Mouse (Mus musculus): ENCODE measurements around the gene Als2cr12. TPM values are rescaled to one million over a fixed set of nuclear protein-coding genes. Genes with fewer than 3 reads are reported as not detected.
"Not testable (repeated sequence)": the region's sequence is repeated elsewhere in the genome, so short reads cannot be mapped to it uniquely, and the experiment has no call there.

The Als2cr12 gene
- polyA plus RNA-seq, 1 experiment: 0.47 TPM

- Histone ChIP-seq H3K4me3 (ENCODE audit: low read depth, low read length) (peak overlapping the region; percentile 93), H3K27me3 (ENCODE audit: control insufficient read depth, insufficient read depth, low read length) (no peaks in the 10 kb centered on the region), H3K36me3 (ENCODE audit: control insufficient read depth, insufficient read depth, low read length) (peaks cover 32% of the 10 kb centered on the region), H3K4me1 (ENCODE audit: control insufficient read depth, insufficient read depth, insufficient read length, low read length) (peaks cover under 1% of the 10 kb centered on the region; the same call in 1 of the 2 replicates), H3K27ac (ENCODE audit: insufficient read depth, low read depth, low read length) (peak overlapping the region; percentile 97)
- no peak for TF ChIP-seq CTCF (IDR thresholded peaks at IDR 0.05; ENCODE audit: extremely low read depth, insufficient read length, insufficient replicate concordance, low read depth, low read length)
- no peak for TF ChIP-seq POLR2A (IDR thresholded peaks at IDR 0.05; ENCODE audit: low read depth, low read length)
- WGBS: 8% methylated on average over 4 of the region's 4 CpGs
Measured at GRCm38 (mm10) chr1:58713893-58714231, 18.1 kb upstream of the Als2cr12 start.

GRCm38 (mm10) chr1:58713081-58713892 lies 17.5 kb upstream of the Als2cr12 start:
- TF ChIP-seq CTCF (IDR thresholded peaks at IDR 0.05; ENCODE audit: extremely low read depth, insufficient read length, insufficient replicate concordance, low read depth, low read length) (peak; percentile 32; the same call in 1 of the 2 replicates), POLR2A (IDR thresholded peaks at IDR 0.05; ENCODE audit: low read depth, low read length) (no peak; the same call in none of the 2 replicates)
- peaks cover 29% of the 10 kb centered on the region for H3K36me3 ChIP-seq (ENCODE audit: control insufficient read depth, insufficient read depth, low read length)
- peak overlapping the region; percentile 93 for H3K4me3 ChIP-seq (ENCODE audit: low read depth, low read length)
- no peaks in the 10 kb centered on the region; the same call in 1 of the 2 replicates for H3K4me1 ChIP-seq (ENCODE audit: control insufficient read depth, insufficient read depth, insufficient read length, low read length)
- H3K27ac ChIP-seq (ENCODE audit: insufficient read depth, low read depth, low read length): peak overlapping the region; percentile 97
- no peaks in the 10 kb centered on the region for H3K27me3 ChIP-seq (ENCODE audit: control insufficient read depth, insufficient read depth, low read length)
- 4% methylated on average over 31 of the region's 31 CpGs for whole genome bisulfite sequencing

DNA sequence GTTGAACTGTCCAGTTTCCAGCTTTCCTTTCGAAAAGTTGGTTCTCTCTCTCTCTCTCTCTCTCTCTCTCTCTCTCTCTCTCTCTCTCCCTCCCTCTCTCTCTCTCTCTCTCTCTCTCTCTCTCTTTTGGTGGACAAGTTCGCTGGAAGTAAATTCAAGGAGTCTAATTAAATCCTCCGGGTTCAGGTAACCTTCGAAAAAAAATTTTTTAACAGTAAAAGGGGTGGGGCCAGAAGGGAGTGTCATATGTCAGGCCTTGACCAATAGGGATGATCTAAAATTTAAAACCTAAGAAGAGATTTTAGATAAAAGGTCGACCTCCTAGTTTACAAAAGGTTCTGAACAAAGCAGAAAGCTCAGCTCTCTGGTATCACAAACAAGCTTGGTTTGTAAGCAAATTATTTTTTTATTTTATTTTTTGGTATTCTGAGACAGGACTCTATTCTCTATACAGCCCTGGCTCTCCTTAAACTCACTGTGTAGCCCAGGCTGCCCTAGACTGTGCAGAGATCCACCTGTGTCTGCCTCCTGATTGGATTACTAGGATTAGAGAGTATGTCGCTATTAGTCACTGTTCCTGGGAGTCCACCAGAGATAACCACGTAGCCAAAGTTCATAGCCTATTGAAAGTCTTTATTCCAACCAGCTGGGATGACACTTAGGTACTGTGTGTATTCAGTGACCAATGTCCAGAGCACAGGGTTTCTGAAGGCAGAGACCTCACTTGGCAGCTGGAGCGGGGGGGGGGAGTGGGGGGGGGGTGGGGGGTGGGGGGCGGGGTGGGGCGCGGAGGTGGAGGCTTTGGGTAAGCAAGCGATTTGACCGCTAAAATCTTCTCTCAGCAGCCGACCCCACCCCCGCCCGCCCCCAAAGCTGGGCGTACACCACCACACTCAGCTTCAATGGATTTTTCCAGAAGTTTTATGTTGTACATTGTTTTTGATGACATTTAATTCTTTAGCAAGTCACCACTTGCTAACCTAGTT lies 16.6 kb upstream of the Als2cr12 start:
- H3K27me3 ChIP-seq (ENCODE audit: control insufficient read depth, insufficient read depth, low read length): no peaks in the 10 kb centered on the region

GRCm38 (mm10) chr1:58711365-58712016 lies 15.7 kb upstream of the Als2cr12 start, which contains the start of gene Cflar:
TSS of gene Cflar (plus strand) at chr1:58711508.
- TF ChIP-seq CTCF (IDR thresholded peaks at IDR 0.05; ENCODE audit: extremely low read depth, insufficient read length, insufficient replicate concordance, low read depth, low read length): no peak
- TF ChIP-seq POLR2A (IDR thresholded peaks at IDR 0.05; ENCODE audit: low read depth, low read length): peak; percentile 86
- Histone ChIP-seq H3K36me3 (ENCODE audit: control insufficient read depth, insufficient read depth, low read length) (peaks cover 21% of the 10 kb centered on the region), H3K27me3 (ENCODE audit: control insufficient read depth, insufficient read depth, low read length) (no peaks in the 10 kb centered on the region), H3K4me1 (ENCODE audit: control insufficient read depth, insufficient read depth, insufficient read length, low read length) (no peaks in the 10 kb centered on the region; the same call in 1 of the 2 replicates), H3K4me3 (ENCODE audit: low read depth, low read length) (peak within 1 kb of the TSS; percentile 91), H3K27ac (ENCODE audit: insufficient read depth, low read depth, low read length) (peak within 1 kb of the TSS; percentile 100)
- WGBS: under 1% methylated on average over 45 of the region's 45 CpGs

More for the DNA sequence above, 16.6 kb upstream of the Als2cr12 start:
- under 1% methylated on average over 16 of the region's 17 CpGs for WGBS
- Histone ChIP-seq H3K4me3 (ENCODE audit: low read depth, low read length) (peak overlapping the region; percentile 91), H3K4me1 (ENCODE audit: control insufficient read depth, insufficient read depth, insufficient read length, low read length) (no peaks in the 10 kb centered on the region; the same call in 1 of the 2 replicates), H3K27ac (ENCODE audit: insufficient read depth, low read depth, low read length) (peak overlapping the region; percentile 100), H3K36me3 (ENCODE audit: control insufficient read depth, insufficient read depth, low read length) (peaks cover 24% of the 10 kb centered on the region)
- TF ChIP-seq CTCF (IDR thresholded peaks at IDR 0.05; ENCODE audit: extremely low read depth, insufficient read length, insufficient replicate concordance, low read depth, low read length) (no peak), POLR2A (IDR thresholded peaks at IDR 0.05; ENCODE audit: low read depth, low read length) (peak; percentile 39; the same call in 1 of the 2 replicates)

- Histone ChIP-seq H3K4me1 (ENCODE audit: control insufficient read depth, insufficient read depth, insufficient read length, low read length) (no peaks in the 10 kb centered on the region), H3K27ac (ENCODE audit: insufficient read depth, low read depth, low read length) (peak overlapping the region; percentile 100), H3K27me3 (ENCODE audit: control insufficient read depth, insufficient read depth, low read length) (no peaks in the 10 kb centered on the region), H3K4me3 (ENCODE audit: low read depth, low read length) (peak overlapping the region; percentile 91), H3K36me3 (ENCODE audit: control insufficient read depth, insufficient read depth, low read length) (peaks cover 15% of the 10 kb centered on the region)
- TF ChIP-seq CTCF (IDR thresholded peaks at IDR 0.05; ENCODE audit: extremely low read depth, insufficient read length, insufficient replicate concordance, low read depth, low read length): no peak
- TF ChIP-seq POLR2A (IDR thresholded peaks at IDR 0.05; ENCODE audit: low read depth, low read length): no peak
- 12% methylated on average over 10 of the region's 10 CpGs for WGBS
Measured at GRCm38 (mm10) chr1:58710711-58711364, 15.0 kb upstream of the Als2cr12 start.

GRCm38 (mm10) chr1:58710043-58710442 lies 14.3 kb upstream of the Als2cr12 start:
- WGBS: 87% methylated on average over 1 of the region's 1 CpGs
- H3K27me3 ChIP-seq (ENCODE audit: control insufficient read depth, insufficient read depth, low read length); H3K27ac ChIP-seq (ENCODE audit: insufficient read depth, low read depth, low read length); H3K4me1 ChIP-seq (ENCODE audit: control insufficient read depth, insufficient read depth, insufficient read length, low read length); H3K4me3 ChIP-seq (ENCODE audit: low read depth, low read length); H3K36me3 ChIP-seq (ENCODE audit: control insufficient read depth, insufficient read depth, low read length): not testable (repeated sequence)

- H3K4me1 ChIP-seq (ENCODE audit: control insufficient read depth, insufficient read depth, insufficient read length, low read length); H3K36me3 ChIP-seq (ENCODE audit: control insufficient read depth, insufficient read depth, low read length); H3K27me3 ChIP-seq (ENCODE audit: control insufficient read depth, insufficient read depth, low read length); H3K4me3 ChIP-seq (ENCODE audit: low read depth, low read length); H3K27ac ChIP-seq (ENCODE audit: insufficient read depth, low read depth, low read length): not testable (repeated sequence)
- 33% methylated on average over 5 of the region's 5 CpGs for WGBS
Measured at GRCm38 (mm10) chr1:58700580-58701162, 4.9 kb upstream of the Als2cr12 start.
